Mouse (Mus musculus): ENCODE results near the gene Dll3. TPM values are rescaled to one million over a fixed set of nuclear protein-coding genes. Genes with fewer than 3 reads are reported as not detected.

Gene Dll3
- polyA plus RNA-seq (2014; fragmentation: Nextera tagmentation; extraction: Ambion mirVana) = 69.8 and 79.0 TPM in 2 replicates

DNA sequence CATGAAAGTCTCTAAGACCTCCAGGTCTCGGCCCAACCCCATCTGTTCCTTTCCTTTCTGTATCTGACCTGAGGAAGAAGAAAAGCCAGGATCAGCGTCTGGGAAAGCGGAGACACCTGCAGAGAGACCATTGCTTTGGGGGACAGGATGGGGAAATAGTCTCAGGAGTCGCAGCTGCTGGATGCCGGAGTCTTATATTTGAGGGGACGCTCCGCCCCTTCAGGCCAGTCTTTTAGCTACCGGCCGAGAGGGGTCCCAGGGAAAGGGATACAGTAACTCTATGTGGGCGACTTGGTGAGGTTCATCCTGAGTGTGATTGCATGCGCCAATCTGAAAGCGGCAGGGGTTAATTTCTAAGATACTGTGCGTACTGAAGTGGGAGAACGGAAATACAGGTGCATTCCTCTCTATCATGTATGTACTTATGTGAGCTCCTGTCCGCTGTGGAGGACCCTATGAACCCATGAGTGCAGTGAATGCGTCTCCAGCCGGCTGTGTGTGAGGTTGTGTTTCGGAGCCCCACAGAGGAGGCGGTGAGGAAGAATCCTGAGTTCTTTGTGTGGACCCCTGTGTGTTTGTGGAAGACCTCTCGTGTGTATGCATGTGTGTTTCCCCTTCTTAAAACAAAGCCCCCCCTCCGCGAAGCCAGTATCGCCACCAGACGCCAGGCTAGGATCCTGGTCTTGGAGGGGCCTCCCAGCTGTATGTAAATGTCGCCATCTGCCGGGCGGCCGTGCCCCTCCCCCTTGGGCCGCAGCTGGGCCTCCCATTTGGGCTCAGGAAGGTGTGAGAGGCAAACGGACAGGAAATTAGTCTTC is at the start of gene Dll3:
TSS of gene Dll3 (minus strand) at position 623 of the 818 bp plus-strand sequence.
- peak within 1 kb of the TSS; percentile 50 for H3K4me2 ChIP-seq (ENCODE audit: low read depth)
- peak within 1 kb of the TSS; percentile 73 for H3K9ac ChIP-seq (ENCODE audit: low read length)
- ATAC-seq (ENCODE audit: insufficient read depth, low FRiP score, low TSS enrichment) (peak; percentile 75), DNase-seq (ENCODE audit: low spot score) (peak; percentile 87)
- no peaks in the 10 kb centered on the region for H3K9me3 ChIP-seq (ENCODE audit: control insufficient read depth, low read length)
- H3K27me3 ChIP-seq (ENCODE audit: control insufficient read depth, insufficient read depth, low read length) = peaks cover 3% of the 10 kb centered on the region
- H3K27ac ChIP-seq (ENCODE audit: low read depth, low read length) = peak within 1 kb of the TSS; percentile 83
- H3K4me3 ChIP-seq (ENCODE audit: low read depth, low read length) = peak within 1 kb of the TSS; percentile 43
- peaks cover 9% of the 10 kb centered on the region for H3K36me3 ChIP-seq (ENCODE audit: control insufficient read depth, insufficient read depth, low read length)
- peaks cover 11% of the 10 kb centered on the region for H3K4me1 ChIP-seq (ENCODE audit: control insufficient read depth, insufficient read depth, low read length)
- WGBS = under 1% methylated on average over 30 of the region's 30 CpGs

DNA sequence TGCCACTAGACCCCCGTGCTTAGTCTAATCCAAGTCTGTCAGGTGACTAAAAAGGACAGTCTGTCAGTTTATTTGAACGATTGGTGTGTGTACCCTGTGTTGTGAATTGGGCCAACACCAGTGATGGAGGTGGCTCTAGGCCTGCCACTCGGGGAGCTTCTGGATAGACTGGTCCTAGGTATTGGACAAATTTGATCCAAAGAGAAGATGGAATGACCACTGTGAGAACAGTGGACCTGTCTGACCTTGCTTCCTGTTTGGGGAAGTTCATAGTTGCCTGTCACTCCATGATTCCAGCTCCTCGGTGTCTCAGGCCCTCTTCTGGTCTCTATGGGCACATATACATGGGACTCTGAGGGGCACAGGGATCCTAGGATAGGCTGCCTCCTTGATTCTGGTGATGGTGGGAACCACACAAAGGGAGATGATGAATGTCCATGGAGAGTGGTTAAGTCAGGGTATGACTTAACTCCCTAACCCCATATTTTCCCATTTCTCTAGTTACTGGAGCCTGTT is 49.7 kb upstream of the Dll3 start:
- WGBS = 53% methylated on average over 4 of the region's 4 CpGs
- peak overlapping the region; percentile 89 for H3K4me3 ChIP-seq (ENCODE audit: low read depth, low read length)
- peaks cover 8% of the 10 kb centered on the region for H3K4me1 ChIP-seq (ENCODE audit: control insufficient read depth, insufficient read depth, low read length)
- H3K9ac ChIP-seq (ENCODE audit: low read length) = peak overlapping the region; percentile 95
- no peak overlapping the region for H3K27ac ChIP-seq (ENCODE audit: low read depth, low read length)
- no peak for DNase-seq (ENCODE audit: low spot score)
- no peaks in the 10 kb centered on the region for H3K9me3 ChIP-seq (ENCODE audit: control insufficient read depth, low read length)
- H3K4me2 ChIP-seq (ENCODE audit: low read depth) = peak overlapping the region; percentile 93
- H3K27me3 ChIP-seq (ENCODE audit: control insufficient read depth, insufficient read depth, low read length) = no peaks in the 10 kb centered on the region
- peaks cover 14% of the 10 kb centered on the region for H3K36me3 ChIP-seq (ENCODE audit: control insufficient read depth, insufficient read depth, low read length)
- no peak for ATAC-seq (ENCODE audit: insufficient read depth, low FRiP score, low TSS enrichment)

DNA sequence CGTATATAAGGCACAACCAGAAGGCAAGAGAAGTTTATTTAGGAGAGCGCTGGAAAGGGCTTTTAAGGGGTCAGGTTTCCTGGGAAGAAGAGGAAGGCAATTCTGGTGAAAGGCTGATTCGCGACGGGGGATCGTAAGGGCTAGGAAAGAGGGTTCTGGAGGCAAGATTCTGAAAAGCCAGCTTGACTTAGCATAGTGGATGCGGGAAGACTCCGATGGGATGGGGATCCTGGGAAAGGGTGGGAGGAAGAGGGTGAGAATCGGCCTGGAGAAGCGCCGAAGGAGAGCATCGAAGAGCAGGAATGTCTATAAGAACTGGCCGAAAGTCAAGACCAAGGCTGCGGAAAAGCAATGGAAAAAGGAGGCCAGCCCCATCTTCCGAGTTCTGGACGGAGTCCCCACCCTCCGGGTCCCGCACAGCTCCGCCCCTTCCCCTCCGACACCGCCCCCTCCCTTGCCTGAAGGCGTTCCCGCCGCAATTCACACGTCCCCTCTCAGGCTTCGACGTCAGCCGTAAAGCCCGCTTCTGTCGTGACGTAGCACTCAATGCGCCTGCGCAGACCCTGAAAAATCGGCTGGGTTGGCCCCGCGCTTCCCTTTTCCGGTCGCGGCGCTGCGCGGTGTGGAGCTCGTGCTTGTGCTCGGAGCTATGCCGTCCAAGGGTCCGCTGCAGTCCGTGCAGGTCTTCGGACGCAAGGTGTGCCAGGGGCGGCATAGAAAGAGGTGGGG is 48.3 kb upstream of the Dll3 start, which contains the start of gene Rps16:
TSS of gene Rps16 (plus strand) at position 498 of the 729 bp plus-strand sequence.
- peaks cover 14% of the 10 kb centered on the region for H3K36me3 ChIP-seq (ENCODE audit: control insufficient read depth, insufficient read depth, low read length)
- H3K4me1 ChIP-seq (ENCODE audit: control insufficient read depth, insufficient read depth, low read length) = peaks cover 8% of the 10 kb centered on the region
- DNase-seq (ENCODE audit: low spot score) (peak; percentile 98), ATAC-seq (ENCODE audit: insufficient read depth, low FRiP score, low TSS enrichment) (peak; percentile 92)
- peak within 1 kb of the TSS; percentile 89 for H3K4me3 ChIP-seq (ENCODE audit: low read depth, low read length)
- H3K27ac ChIP-seq (ENCODE audit: low read depth, low read length) = peak within 1 kb of the TSS; percentile 64
- under 1% methylated on average over 50 of the region's 50 CpGs for WGBS
- no peaks in the 10 kb centered on the region for H3K27me3 ChIP-seq (ENCODE audit: control insufficient read depth, insufficient read depth, low read length)
- peak within 1 kb of the TSS; percentile 95 for H3K9ac ChIP-seq (ENCODE audit: low read length)
- H3K4me2 ChIP-seq (ENCODE audit: low read depth) = peak within 1 kb of the TSS; percentile 93
- no peaks in the 10 kb centered on the region for H3K9me3 ChIP-seq (ENCODE audit: control insufficient read depth, low read length)

DNA sequence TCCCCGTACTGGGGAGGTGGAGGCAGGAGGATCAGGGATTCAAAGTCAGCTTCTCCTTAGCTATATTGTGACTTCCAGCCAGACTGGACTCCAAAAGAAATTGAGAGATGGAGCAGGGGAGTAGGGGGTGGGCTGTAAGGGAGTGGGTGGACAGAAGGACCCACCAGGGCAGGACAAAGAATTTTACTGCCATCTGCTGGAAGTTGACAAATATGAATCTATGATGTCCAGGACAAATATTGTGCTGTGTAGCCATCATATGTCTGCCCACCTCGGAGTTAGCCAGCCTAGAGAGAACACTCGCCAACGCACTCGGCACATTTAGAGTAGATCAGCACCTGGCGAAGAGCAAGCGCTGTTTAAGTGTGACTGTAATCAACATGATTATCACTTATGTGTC is 46.6 kb upstream of the Dll3 start:
- H3K27me3 ChIP-seq (ENCODE audit: control insufficient read depth, insufficient read depth, low read length) = no peaks in the 10 kb centered on the region
- no peak overlapping the region for H3K27ac ChIP-seq (ENCODE audit: low read depth, low read length)
- H3K9me3 ChIP-seq (ENCODE audit: control insufficient read depth, low read length) = no peaks in the 10 kb centered on the region
- DNase-seq (ENCODE audit: low spot score) (no peak), ATAC-seq (ENCODE audit: insufficient read depth, low FRiP score, low TSS enrichment) (no peak)
- H3K36me3 ChIP-seq (ENCODE audit: control insufficient read depth, insufficient read depth, low read length) = peaks cover 7% of the 10 kb centered on the region
- no peak overlapping the region for H3K9ac ChIP-seq (ENCODE audit: low read length)
- WGBS = 90% methylated on average over 7 of the region's 7 CpGs
- H3K4me1 ChIP-seq (ENCODE audit: control insufficient read depth, insufficient read depth, low read length) = peaks cover 8% of the 10 kb centered on the region
- H3K4me3 ChIP-seq (ENCODE audit: low read depth, low read length) = no peak overlapping the region
- H3K4me2 ChIP-seq (ENCODE audit: low read depth) = no peak overlapping the region

DNA sequence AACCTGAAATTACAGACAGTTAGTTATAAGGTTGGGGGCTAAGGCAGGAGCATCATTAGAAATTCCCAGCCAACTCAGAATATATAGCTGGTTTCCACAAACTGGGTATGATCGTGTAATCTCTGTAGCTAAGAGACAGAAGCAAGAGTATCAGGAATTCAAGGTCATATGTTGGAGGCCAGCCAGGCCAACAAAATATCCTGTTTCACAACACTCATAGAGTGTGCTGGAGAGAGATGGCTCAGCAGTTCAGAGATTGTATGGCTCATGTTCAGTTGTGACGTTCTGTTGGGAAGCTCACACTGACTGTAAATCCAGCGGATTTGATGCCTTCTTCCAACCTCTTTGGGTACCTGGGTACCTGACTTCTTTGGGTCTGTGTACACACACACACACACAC is 45.7 kb upstream of the Dll3 start:
- Histone ChIP-seq H3K27ac (ENCODE audit: low read depth, low read length) (no peak overlapping the region), H3K4me2 (ENCODE audit: low read depth) (no peak overlapping the region), H3K9ac (ENCODE audit: low read length) (no peak overlapping the region), H3K4me3 (ENCODE audit: low read depth, low read length) (no peak overlapping the region), H3K27me3 (ENCODE audit: control insufficient read depth, insufficient read depth, low read length) (no peaks in the 10 kb centered on the region), H3K36me3 (ENCODE audit: control insufficient read depth, insufficient read depth, low read length) (peaks cover 4% of the 10 kb centered on the region; the same call in 1 of the 2 replicates), H3K9me3 (ENCODE audit: control insufficient read depth, low read length) (no peaks in the 10 kb centered on the region), H3K4me1 (ENCODE audit: control insufficient read depth, insufficient read depth, low read length) (peaks cover 8% of the 10 kb centered on the region)
- ATAC-seq (ENCODE audit: insufficient read depth, low FRiP score, low TSS enrichment) (no peak), DNase-seq (ENCODE audit: low spot score) (no peak)
- 81% methylated on average over 3 of the region's 3 CpGs for WGBS

DNA sequence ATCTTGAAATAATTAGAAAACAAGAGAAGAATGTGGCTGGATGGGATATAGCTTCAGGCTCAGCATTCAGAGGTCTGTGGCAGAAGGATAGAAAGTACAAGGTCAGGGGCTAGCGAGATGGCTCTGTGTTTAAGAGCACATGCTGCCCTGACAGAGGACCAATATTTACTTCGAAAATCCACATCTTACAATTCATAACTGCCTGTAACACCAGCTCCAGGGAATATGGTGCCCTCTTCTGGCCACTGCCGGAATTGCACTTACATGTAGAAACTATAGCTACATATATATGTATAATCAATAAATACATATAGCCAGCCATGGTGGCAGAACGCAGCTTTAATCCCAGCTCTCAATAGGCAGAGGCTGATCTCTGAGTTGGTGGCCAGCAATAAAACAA is 42.6 kb upstream of the Dll3 start:
- ATAC-seq (ENCODE audit: insufficient read depth, low FRiP score, low TSS enrichment) (no peak), DNase-seq (ENCODE audit: low spot score) (peak; percentile 76)
- Histone ChIP-seq H3K4me2 (ENCODE audit: low read depth) (no peak overlapping the region), H3K9ac (ENCODE audit: low read length) (no peak overlapping the region), H3K27me3 (ENCODE audit: control insufficient read depth, insufficient read depth, low read length) (no peaks in the 10 kb centered on the region), H3K27ac (ENCODE audit: low read depth, low read length) (no peak overlapping the region), H3K4me3 (ENCODE audit: low read depth, low read length) (no peak overlapping the region), H3K4me1 (ENCODE audit: control insufficient read depth, insufficient read depth, low read length) (no peaks in the 10 kb centered on the region), H3K36me3 (ENCODE audit: control insufficient read depth, insufficient read depth, low read length) (no peaks in the 10 kb centered on the region), H3K9me3 (ENCODE audit: control insufficient read depth, low read length) (no peaks in the 10 kb centered on the region)
- WGBS = 15% methylated on average over 4 of the region's 4 CpGs

DNA sequence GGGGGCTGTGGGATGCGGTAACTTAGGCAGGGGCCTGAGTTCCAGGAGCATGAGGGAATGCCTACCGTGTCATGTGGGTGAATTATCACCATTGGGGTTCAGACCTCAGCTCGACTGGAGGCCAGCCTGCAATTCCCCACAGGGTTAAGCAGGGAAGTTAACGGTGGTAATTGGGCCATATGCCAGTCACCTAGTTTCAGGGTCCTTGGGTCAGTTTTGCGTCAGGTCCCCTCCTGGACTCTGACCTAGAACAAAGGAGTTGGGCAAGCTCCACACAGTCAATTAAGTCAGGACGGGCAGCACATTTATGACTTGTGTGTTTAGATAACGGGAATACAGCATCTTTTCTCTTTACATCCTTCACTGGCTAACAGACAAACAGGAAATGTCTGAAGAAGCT is 39.3 kb upstream of the Dll3 start:
- 21% methylated on average over 7 of the region's 7 CpGs for WGBS
- no peak overlapping the region for H3K27ac ChIP-seq (ENCODE audit: low read depth, low read length)
- no peaks in the 10 kb centered on the region for H3K9me3 ChIP-seq (ENCODE audit: control insufficient read depth, low read length)
- H3K27me3 ChIP-seq (ENCODE audit: control insufficient read depth, insufficient read depth, low read length) = no peaks in the 10 kb centered on the region
- 0 out of 2 replicates have a peak, but pooled peaks cover 6% of the 10 kb centered on the region for H3K4me1 ChIP-seq (ENCODE audit: control insufficient read depth, insufficient read depth, low read length)
- DNase-seq (ENCODE audit: low spot score) = no peak
- no peak overlapping the region for H3K4me2 ChIP-seq (ENCODE audit: low read depth)
- ATAC-seq (ENCODE audit: insufficient read depth, low FRiP score, low TSS enrichment) = no peak
- no peak overlapping the region for H3K4me3 ChIP-seq (ENCODE audit: low read depth, low read length)
- no peak overlapping the region for H3K9ac ChIP-seq (ENCODE audit: low read length)
- H3K36me3 ChIP-seq (ENCODE audit: control insufficient read depth, insufficient read depth, low read length) = no peaks in the 10 kb centered on the region

DNA sequence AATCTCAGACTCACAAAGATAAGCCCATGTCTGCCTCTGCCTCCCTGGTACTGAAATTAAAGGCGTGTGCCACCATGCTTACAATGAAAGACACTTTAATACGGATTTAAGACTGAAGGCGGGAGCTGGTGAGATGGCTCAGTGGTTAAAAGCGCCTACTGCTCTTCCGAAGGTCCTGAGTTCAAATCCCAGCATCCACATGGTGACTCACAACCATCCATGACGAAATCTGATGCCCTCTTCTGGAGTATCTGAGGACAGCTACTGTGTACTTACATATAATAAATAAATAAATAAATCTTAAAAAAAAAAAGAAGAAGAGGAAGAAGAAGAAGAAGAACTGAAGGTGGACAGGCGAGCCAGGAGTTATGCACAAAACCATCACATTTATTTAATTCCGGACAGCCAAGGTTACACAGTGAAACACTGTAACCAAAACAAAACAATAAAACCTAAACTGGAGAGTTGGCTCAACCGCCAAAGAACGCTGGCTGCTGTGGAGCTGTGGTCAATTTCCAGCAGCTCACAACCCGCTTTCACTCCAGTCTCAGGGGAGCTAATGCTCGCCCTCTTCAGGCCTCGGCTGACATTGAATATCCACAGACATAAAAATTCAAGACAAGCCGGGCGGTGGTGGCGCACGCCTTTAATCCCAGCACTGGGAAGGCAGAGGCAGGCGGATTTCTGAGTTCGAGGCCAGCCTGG is 37.3 kb upstream of the Dll3 start:
- peak; percentile 49 for DNase-seq (ENCODE audit: low spot score)
- no peaks in the 10 kb centered on the region for H3K9me3 ChIP-seq (ENCODE audit: control insufficient read depth, low read length)
- H3K4me3 ChIP-seq (ENCODE audit: low read depth, low read length) = peak overlapping the region; percentile 97
- 0 out of 2 replicates have a peak, but pooled peaks have one; percentile 1 for ATAC-seq (ENCODE audit: insufficient read depth, low FRiP score, low TSS enrichment)
- peak overlapping the region; percentile 62 for H3K4me2 ChIP-seq (ENCODE audit: low read depth)
- 82% methylated on average over 19 of the region's 19 CpGs for WGBS
- peak overlapping the region; percentile 95 for H3K9ac ChIP-seq (ENCODE audit: low read length)
- H3K27me3 ChIP-seq (ENCODE audit: control insufficient read depth, insufficient read depth, low read length) = no peaks in the 10 kb centered on the region
- 0 out of 2 replicates have a peak, but pooled peaks cover 6% of the 10 kb centered on the region for H3K4me1 ChIP-seq (ENCODE audit: control insufficient read depth, insufficient read depth, low read length)
- H3K27ac ChIP-seq (ENCODE audit: low read depth, low read length) = peak overlapping the region; percentile 76; the same call in 1 of the 2 replicates
- H3K36me3 ChIP-seq (ENCODE audit: control insufficient read depth, insufficient read depth, low read length) = no peaks in the 10 kb centered on the region

Data from neural tube, embryonic 11.5 days (tissue).